Mouse (Mus musculus): ENCODE results near the gene Chmp6. TPM values are rescaled to one million over a fixed set of nuclear protein-coding genes. Genes with fewer than 3 reads are reported as not detected.

Gene Chmp6
- polyA plus RNA-seq, 1 experiment from 2014 or later: 90.0 TPM

DNA sequence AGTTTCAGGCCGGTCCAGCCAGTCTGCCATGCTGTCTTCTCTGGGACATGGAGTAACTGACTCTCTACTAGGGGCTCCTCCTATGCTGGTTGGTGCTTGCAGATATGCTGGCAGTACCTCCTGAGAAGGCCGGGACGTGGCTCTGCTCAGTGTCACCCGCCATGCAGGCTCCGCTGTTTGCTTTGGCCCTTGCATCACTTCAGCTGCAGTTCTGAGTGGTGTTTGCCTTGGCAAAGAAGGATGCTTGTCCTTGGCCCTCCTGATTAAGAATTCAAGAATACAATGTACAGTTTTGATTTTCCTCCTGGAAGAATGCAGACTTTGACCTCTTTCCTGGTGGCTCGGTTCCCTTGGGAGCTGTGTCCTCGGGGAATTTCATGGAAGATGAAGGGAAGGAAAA lies 32.1 kb downstream of the Chmp6 start:
- WGBS: 92% methylated on average over 7 of the region's 7 CpGs
- DNase-seq (ENCODE audit: low spot score) (no peak), ATAC-seq (no peak)
- Histone ChIP-seq H3K9ac (ENCODE audit: low read length) (no peak overlapping the region), H3K4me1 (ENCODE audit: control insufficient read depth, insufficient read depth, low read length) (peaks cover 19% of the 10 kb centered on the region), H3K27ac (ENCODE audit: low read depth, low read length) (no peak overlapping the region), H3K9me3 (replicated peaks; ENCODE audit: control insufficient read depth, low read length) (no peaks in the 10 kb centered on the region), H3K36me3 (ENCODE audit: control insufficient read depth, insufficient read depth, low read length) (no peaks in the 10 kb centered on the region), H3K4me3 (ENCODE audit: low read depth, low read length) (no peak overlapping the region), H3K27me3 (replicated peaks; ENCODE audit: control insufficient read depth, insufficient read depth, low read length) (no peaks in the 10 kb centered on the region), H3K4me2 (ENCODE audit: low read length) (no peak overlapping the region)

DNA sequence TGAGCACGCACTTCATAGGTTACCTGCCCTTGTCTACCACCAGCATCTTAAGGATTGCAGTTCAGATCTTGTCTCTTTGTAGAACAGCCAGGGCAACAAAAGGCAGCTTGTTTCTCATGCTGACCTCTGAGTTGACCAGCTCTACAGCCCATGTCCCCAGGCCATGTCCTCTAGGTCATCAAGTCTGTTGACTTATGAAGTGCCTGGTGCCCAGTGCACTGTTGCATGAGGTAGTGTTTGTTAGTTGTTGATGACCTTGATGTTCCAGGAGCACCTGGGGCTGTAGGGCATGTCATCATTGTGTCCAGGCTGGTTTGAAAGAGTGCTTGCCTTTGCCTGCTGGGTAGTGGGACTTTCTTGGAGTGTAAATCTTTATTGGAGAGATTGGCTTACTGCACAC lies 34.2 kb downstream of the Chmp6 start:
- DNase-seq (ENCODE audit: low spot score) (no peak), ATAC-seq (no peak)
- no peaks in the 10 kb centered on the region for H3K9me3 ChIP-seq (replicated peaks; ENCODE audit: control insufficient read depth, low read length)
- H3K9ac ChIP-seq (ENCODE audit: low read length): no peak overlapping the region
- H3K4me1 ChIP-seq (ENCODE audit: control insufficient read depth, insufficient read depth, low read length): peaks cover 8% of the 10 kb centered on the region
- WGBS: 100% methylated on average over 1 of the region's 1 CpGs
- H3K36me3 ChIP-seq (ENCODE audit: control insufficient read depth, insufficient read depth, low read length): no peaks in the 10 kb centered on the region
- no peaks in the 10 kb centered on the region for H3K27me3 ChIP-seq (replicated peaks; ENCODE audit: control insufficient read depth, insufficient read depth, low read length)
- no peak overlapping the region for H3K4me3 ChIP-seq (ENCODE audit: low read depth, low read length)
- no peak overlapping the region for H3K27ac ChIP-seq (ENCODE audit: low read depth, low read length)
- H3K4me2 ChIP-seq (ENCODE audit: low read length): no peak overlapping the region

DNA sequence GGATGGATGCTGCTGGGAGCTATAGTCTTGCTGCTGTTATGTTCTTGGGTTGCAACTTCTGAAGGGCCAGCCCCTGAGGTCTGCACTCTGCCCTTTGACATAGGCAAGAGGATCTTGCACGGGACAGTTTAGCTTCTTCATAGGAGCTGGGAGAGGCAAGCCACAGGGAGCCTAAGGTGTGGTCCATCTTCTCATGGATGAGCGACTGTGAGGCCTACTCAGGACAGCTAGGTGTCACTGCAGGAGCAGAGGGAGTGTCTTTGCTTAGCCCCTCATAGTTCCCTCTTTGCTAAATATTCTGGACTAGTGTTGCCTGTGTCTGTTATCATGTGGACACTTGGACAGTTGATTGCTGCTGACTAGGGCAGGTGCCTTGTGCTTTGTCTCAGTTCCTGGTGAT lies 34.7 kb downstream of the Chmp6 start:
- DNase-seq (ENCODE audit: low spot score) (no peak), ATAC-seq (no peak)
- no peaks in the 10 kb centered on the region for H3K36me3 ChIP-seq (ENCODE audit: control insufficient read depth, insufficient read depth, low read length)
- H3K4me3 ChIP-seq (ENCODE audit: low read depth, low read length): no peak overlapping the region
- WGBS: 56% methylated on average over 2 of the region's 2 CpGs
- H3K27ac ChIP-seq (ENCODE audit: low read depth, low read length): no peak overlapping the region
- peaks cover 13% of the 10 kb centered on the region for H3K4me1 ChIP-seq (ENCODE audit: control insufficient read depth, insufficient read depth, low read length)
- H3K9me3 ChIP-seq (replicated peaks; ENCODE audit: control insufficient read depth, low read length): no peaks in the 10 kb centered on the region
- no peak overlapping the region for H3K9ac ChIP-seq (ENCODE audit: low read length)
- no peaks in the 10 kb centered on the region for H3K27me3 ChIP-seq (replicated peaks; ENCODE audit: control insufficient read depth, insufficient read depth, low read length)
- no peak overlapping the region for H3K4me2 ChIP-seq (ENCODE audit: low read length)

DNA sequence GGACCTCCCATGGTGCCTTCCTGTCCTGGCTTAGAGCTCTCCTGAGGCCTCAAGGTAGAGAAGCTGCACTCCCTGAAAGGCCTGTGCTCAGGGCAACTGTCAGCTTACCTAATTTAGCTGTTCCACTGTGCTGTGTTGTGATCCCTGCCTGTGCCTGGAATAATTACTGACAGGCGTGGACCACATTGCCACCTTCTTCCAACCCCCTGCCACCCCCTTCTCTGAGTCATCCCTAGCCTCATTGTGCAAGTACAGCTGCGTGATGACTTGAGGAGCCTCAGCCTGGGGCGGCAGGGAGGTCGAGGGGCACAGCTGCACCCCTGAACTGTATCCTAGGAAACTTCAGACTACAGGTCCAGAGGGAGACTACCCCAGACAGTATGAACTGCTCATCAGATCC lies 35.1 kb downstream of the Chmp6 start:
- ATAC-seq (no peak), DNase-seq (ENCODE audit: low spot score) (no peak)
- 65% methylated on average over 4 of the region's 4 CpGs for WGBS

DNA sequence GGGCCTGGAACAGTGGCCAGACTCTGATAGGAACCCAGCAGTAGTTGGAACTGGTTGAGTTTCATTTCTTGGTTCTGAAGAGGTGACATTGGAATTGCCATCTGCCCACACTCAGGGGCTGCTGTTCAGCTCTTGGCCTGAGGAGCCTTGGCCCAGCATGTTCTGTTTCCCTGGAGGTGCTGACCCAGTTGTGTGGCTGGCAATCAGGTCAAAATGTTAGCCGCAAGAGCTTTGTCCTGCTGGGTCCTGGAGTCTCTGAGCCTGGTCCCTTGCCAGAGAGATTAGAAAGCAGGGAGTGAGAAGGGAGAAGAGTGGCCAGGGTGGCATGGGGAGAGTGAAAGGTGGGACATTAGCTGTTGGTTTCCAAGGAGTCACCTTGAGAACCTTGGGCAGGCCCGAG lies 35.6 kb downstream of the Chmp6 start:
- H3K4me1 ChIP-seq (ENCODE audit: control insufficient read depth, insufficient read depth, low read length): peaks cover 10% of the 10 kb centered on the region
- ATAC-seq (no peak), DNase-seq (ENCODE audit: low spot score) (no peak)
- H3K4me2 ChIP-seq (ENCODE audit: low read length): no peak overlapping the region
- no peaks in the 10 kb centered on the region for H3K36me3 ChIP-seq (ENCODE audit: control insufficient read depth, insufficient read depth, low read length)
- no peak overlapping the region for H3K27ac ChIP-seq (ENCODE audit: low read depth, low read length)
- H3K9me3 ChIP-seq (replicated peaks; ENCODE audit: control insufficient read depth, low read length): no peaks in the 10 kb centered on the region
- no peak overlapping the region for H3K4me3 ChIP-seq (ENCODE audit: low read depth, low read length)
- H3K27me3 ChIP-seq (replicated peaks; ENCODE audit: control insufficient read depth, insufficient read depth, low read length): no peaks in the 10 kb centered on the region
- WGBS: 95% methylated on average over 2 of the region's 2 CpGs
- H3K9ac ChIP-seq (ENCODE audit: low read length): no peak overlapping the region

More for the DNA sequence above, 35.1 kb downstream of the Chmp6 start:
- H3K36me3 ChIP-seq (ENCODE audit: control insufficient read depth, insufficient read depth, low read length): no peaks in the 10 kb centered on the region
- H3K9me3 ChIP-seq (replicated peaks; ENCODE audit: control insufficient read depth, low read length): no peaks in the 10 kb centered on the region
- H3K4me2 ChIP-seq (ENCODE audit: low read length): no peak overlapping the region
- H3K27me3 ChIP-seq (replicated peaks; ENCODE audit: control insufficient read depth, insufficient read depth, low read length): no peaks in the 10 kb centered on the region
- peaks cover 13% of the 10 kb centered on the region for H3K4me1 ChIP-seq (ENCODE audit: control insufficient read depth, insufficient read depth, low read length)
- H3K4me3 ChIP-seq (ENCODE audit: low read depth, low read length): no peak overlapping the region
- no peak overlapping the region for H3K27ac ChIP-seq (ENCODE audit: low read depth, low read length)
- no peak overlapping the region for H3K9ac ChIP-seq (ENCODE audit: low read length)

DNA sequence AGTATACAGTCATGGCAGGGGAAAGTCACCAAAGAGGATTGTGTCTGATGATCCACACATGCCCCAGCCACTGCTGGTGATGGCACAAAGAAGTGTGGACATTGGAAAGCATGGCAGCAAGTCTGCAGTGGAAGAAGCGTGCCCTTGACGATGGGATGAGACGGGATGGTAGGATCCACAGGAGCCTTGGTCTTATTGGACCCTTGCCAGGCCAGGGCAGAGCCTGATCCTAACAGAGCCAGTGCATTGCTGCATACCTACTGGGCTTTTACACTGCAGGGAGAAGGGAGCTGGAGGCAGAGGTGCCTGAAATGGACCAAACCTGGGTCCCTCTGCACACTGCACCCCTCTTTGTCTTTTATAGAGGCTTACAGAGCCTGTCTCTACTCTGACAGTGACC lies 37.3 kb downstream of the Chmp6 start:
- Histone ChIP-seq H3K4me2 (ENCODE audit: low read length) (no peak overlapping the region), H3K27ac (ENCODE audit: low read depth, low read length) (no peak overlapping the region), H3K9me3 (replicated peaks; ENCODE audit: control insufficient read depth, low read length) (no peaks in the 10 kb centered on the region), H3K4me1 (ENCODE audit: control insufficient read depth, insufficient read depth, low read length) (peaks cover 7% of the 10 kb centered on the region; the same call in 1 of the 2 replicates), H3K9ac (ENCODE audit: low read length) (no peak overlapping the region), H3K36me3 (ENCODE audit: control insufficient read depth, insufficient read depth, low read length) (no peaks in the 10 kb centered on the region), H3K4me3 (ENCODE audit: low read depth, low read length) (no peak overlapping the region), H3K27me3 (replicated peaks; ENCODE audit: control insufficient read depth, insufficient read depth, low read length) (no peaks in the 10 kb centered on the region)
- ATAC-seq (no peak), DNase-seq (ENCODE audit: low spot score) (no peak)
- WGBS: 90% methylated on average over 3 of the region's 3 CpGs

DNA sequence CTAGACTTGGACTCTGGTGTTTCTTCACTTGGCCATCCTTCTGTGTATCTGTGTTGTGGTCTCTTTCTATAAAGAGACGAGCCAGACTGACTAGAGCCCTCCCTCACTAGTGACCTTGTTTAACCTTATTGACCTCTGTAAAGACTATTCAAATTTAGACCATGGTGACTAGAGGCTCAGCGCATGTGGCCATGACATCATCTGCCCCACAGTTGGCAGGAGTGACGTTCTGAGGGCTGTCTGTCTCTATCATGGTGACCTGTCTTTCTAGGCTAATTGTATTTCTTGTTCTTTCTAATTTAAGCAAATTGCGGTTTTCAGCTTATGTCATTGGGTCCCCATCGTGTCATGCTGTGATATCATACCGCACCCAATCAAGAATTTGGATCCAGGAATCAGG lies 38.1 kb downstream of the Chmp6 start:
- no peak overlapping the region for H3K4me3 ChIP-seq (ENCODE audit: low read depth, low read length)
- H3K27me3 ChIP-seq (replicated peaks; ENCODE audit: control insufficient read depth, insufficient read depth, low read length): no peaks in the 10 kb centered on the region
- H3K9me3 ChIP-seq (replicated peaks; ENCODE audit: control insufficient read depth, low read length): no peaks in the 10 kb centered on the region
- ATAC-seq (no peak), DNase-seq (ENCODE audit: low spot score) (no peak)
- 85% methylated on average over 6 of the region's 6 CpGs for WGBS
- H3K27ac ChIP-seq (ENCODE audit: low read depth, low read length): no peak overlapping the region
- peaks cover 7% of the 10 kb centered on the region; the same call in 1 of the 2 replicates for H3K4me1 ChIP-seq (ENCODE audit: control insufficient read depth, insufficient read depth, low read length)
- H3K9ac ChIP-seq (ENCODE audit: low read length): no peak overlapping the region
- H3K4me2 ChIP-seq (ENCODE audit: low read length): no peak overlapping the region
- no peaks in the 10 kb centered on the region for H3K36me3 ChIP-seq (ENCODE audit: control insufficient read depth, insufficient read depth, low read length)

DNA sequence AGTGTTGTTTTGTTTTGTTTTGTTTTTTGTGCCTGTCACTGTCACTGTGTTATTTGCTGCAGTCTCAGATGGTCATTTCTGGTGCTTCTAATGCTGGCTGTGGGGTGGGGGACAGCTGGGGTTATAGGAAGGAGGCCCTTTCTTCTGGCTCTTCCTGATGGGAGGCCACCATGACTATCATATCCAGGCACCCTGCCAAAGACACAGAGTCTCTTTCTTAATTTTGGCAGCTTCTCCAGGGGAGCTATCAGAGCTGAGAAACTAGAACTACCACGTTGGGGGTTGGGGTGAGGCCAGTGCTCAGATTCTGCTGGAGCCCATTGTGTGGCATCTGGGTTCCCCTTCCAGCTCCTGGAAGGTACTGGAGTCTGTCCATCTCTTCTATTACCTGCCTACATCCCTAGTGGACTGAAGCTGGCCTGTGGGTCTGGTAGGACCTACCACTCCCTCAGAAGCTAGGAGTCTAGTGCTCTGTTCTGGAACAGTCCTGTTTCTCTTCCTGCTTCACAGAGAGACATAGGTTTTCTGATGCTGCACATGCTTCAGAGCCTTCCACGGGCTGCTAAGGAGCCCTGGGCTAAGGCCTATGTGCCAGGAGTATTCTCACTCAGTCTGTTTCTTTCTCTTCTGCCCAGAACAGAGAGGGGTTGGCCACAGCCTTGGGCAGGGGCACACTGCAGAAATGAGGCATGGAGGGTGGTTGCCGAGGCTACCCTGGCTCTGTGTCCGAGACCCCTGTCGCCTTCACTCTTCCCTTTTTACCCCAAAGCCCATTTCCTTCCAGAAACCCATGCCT lies 39.4 kb downstream of the Chmp6 start:
- ATAC-seq: no peak
- peak; percentile 24 for DNase-seq (ENCODE audit: low spot score)
- H3K27me3 ChIP-seq (replicated peaks; ENCODE audit: control insufficient read depth, insufficient read depth, low read length): no peaks in the 10 kb centered on the region

DNA sequence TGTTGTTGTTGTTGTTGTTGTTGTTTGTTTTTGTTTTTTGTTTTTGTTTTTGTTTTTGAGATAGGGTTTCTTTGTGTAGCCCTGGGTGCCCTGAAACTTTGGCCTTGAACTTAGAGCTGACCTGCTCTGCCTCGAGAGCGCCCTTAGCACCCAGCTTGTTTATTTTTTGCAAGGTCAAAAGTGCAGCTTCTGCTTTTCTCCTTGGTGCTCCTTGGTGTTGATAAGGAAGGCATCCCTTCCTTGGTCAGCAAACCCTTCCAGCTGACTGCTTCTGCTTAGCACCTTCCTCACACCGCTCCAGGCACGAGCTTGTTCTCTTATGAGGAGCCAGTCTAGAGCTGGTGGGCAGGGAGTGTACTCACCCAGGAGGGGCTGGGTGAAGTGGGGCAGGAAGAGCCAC lies 41.0 kb downstream of the Chmp6 start:
- Histone ChIP-seq H3K27me3 (replicated peaks; ENCODE audit: control insufficient read depth, insufficient read depth, low read length) (no peaks in the 10 kb centered on the region), H3K4me1 (ENCODE audit: control insufficient read depth, insufficient read depth, low read length) (peaks cover 7% of the 10 kb centered on the region; the same call in 1 of the 2 replicates), H3K27ac (ENCODE audit: low read depth, low read length) (no peak overlapping the region), H3K9me3 (replicated peaks; ENCODE audit: control insufficient read depth, low read length) (no peaks in the 10 kb centered on the region), H3K9ac (ENCODE audit: low read length) (no peak overlapping the region), H3K36me3 (ENCODE audit: control insufficient read depth, insufficient read depth, low read length) (no peaks in the 10 kb centered on the region), H3K4me2 (ENCODE audit: low read length) (no peak overlapping the region), H3K4me3 (ENCODE audit: low read depth, low read length) (no peak overlapping the region)
- DNase-seq (ENCODE audit: low spot score): no peak
- WGBS: 93% methylated on average over 4 of the region's 4 CpGs
- ATAC-seq: no peak

More for the DNA sequence above, 39.4 kb downstream of the Chmp6 start:
- no peak overlapping the region for H3K4me2 ChIP-seq (ENCODE audit: low read length)
- H3K9me3 ChIP-seq (replicated peaks; ENCODE audit: control insufficient read depth, low read length): no peaks in the 10 kb centered on the region
- H3K9ac ChIP-seq (ENCODE audit: low read length): no peak overlapping the region
- H3K4me1 ChIP-seq (ENCODE audit: control insufficient read depth, insufficient read depth, low read length): peaks cover 7% of the 10 kb centered on the region; the same call in 1 of the 2 replicates
- H3K27ac ChIP-seq (ENCODE audit: low read depth, low read length): no peak overlapping the region
- WGBS: 57% methylated on average over 5 of the region's 5 CpGs
- H3K36me3 ChIP-seq (ENCODE audit: control insufficient read depth, insufficient read depth, low read length): no peaks in the 10 kb centered on the region
- H3K4me3 ChIP-seq (ENCODE audit: low read depth, low read length): no peak overlapping the region
